Mouse (Mus musculus) naive thymus-derived CD4-positive, alpha-beta T cell, adult 2 months (primary cell): ENCODE data around the gene Dclk1.
A peak's percentile ranks its signal among the peaks of the same experiment; 100 is the strongest.

Experiments
- DNase-seq: peaks from one replicate; pipeline ENCODE4 v3.0.0-alpha.2; 2011; ENCODE audit warnings: low read depth

Gene Dclk1

GRCm38 (mm10) chr3:55401236-55401635 is 159.1 kb downstream of the Dclk1 start:
- no peak for DNase-seq

GRCm38 (mm10) chr3:55404751-55405150 is 162.6 kb downstream of the Dclk1 start:
- no peak for DNase-seq

- DNase-seq = no peak
These were observed 164.5 kb downstream of the Dclk1 start for GRCm38 (mm10) chr3:55406616-55407015.

GRCm38 (mm10) chr3:55411547-55411946 is 169.4 kb downstream of the Dclk1 start:
- DNase-seq = no peak

GRCm38 (mm10) chr3:55415527-55415950 is 173.4 kb downstream of the Dclk1 start:
- no peak for DNase-seq

- DNase-seq = no peak
These were observed 176.7 kb downstream of the Dclk1 start for GRCm38 (mm10) chr3:55418845-55419244.

- DNase-seq = peak; percentile 26
These were observed 177.2 kb downstream of the Dclk1 start for GRCm38 (mm10) chr3:55419334-55419733.

GRCm38 (mm10) chr3:55420436-55421083 is 178.4 kb downstream of the Dclk1 start:
- no peak for DNase-seq

- DNase-seq = no peak
These were observed 181.7 kb downstream of the Dclk1 start for GRCm38 (mm10) chr3:55423640-55424397.

- no peak for DNase-seq
These were observed 187.9 kb downstream of the Dclk1 start for GRCm38 (mm10) chr3:55430022-55430549.

GRCm38 (mm10) chr3:55431223-55431622 is 189.1 kb downstream of the Dclk1 start:
- no peak for DNase-seq

GRCm38 (mm10) chr3:55434276-55434675 is 192.1 kb downstream of the Dclk1 start:
- DNase-seq = no peak

- DNase-seq = peak; percentile 32
These were observed 196.8 kb downstream of the Dclk1 start for GRCm38 (mm10) chr3:55438824-55439446.

- DNase-seq = no peak
These were observed 198.2 kb downstream of the Dclk1 start for GRCm38 (mm10) chr3:55440342-55440741.

GRCm38 (mm10) chr3:55442012-55442645 is 200.0 kb downstream of the Dclk1 start:
- DNase-seq = no peak

- DNase-seq = no peak
These were observed 201.1 kb downstream of the Dclk1 start for GRCm38 (mm10) chr3:55443271-55443670.

GRCm38 (mm10) chr3:55443725-55444124 is 201.6 kb downstream of the Dclk1 start:
- no peak for DNase-seq

GRCm38 (mm10) chr3:55446681-55447080 is 204.5 kb downstream of the Dclk1 start:
- DNase-seq = no peak

GRCm38 (mm10) chr3:55447486-55448460 is 205.6 kb downstream of the Dclk1 start:
- DNase-seq = no peak

GRCm38 (mm10) chr3:55449148-55449547 is 207.0 kb downstream of the Dclk1 start:
- DNase-seq = no peak

- DNase-seq = no peak
These were observed 208.9 kb downstream of the Dclk1 start for GRCm38 (mm10) chr3:55451035-55451434.
